Mouse (Mus musculus) CH12.LX (cell line): Measurements from ENCODE around the gene Fggy. TPM values are rescaled to one million over a fixed set of nuclear protein-coding genes. Genes with fewer than 3 reads are reported as not detected.

Experiments used
- DNase-seq: peaks from one replicate; pipeline ENCODE4 v3.0.0-alpha.2; 2013; ENCODE audit errors: extremely low read depth
- H3K27ac ChIP-seq: 2 replicates; pipeline ENCODE4 v1.5.1; 2012; ENCODE audit warnings: low read depth, mild to moderate bottlenecking, control low read depth, moderate library complexity; ENCODE audit not compliant: insufficient read depth
- H3K27me3 ChIP-seq: replicated peaks from 2 replicates; pipeline ENCODE3; 2012; ENCODE audit warnings: inconsistent platforms
- H3K36me3 ChIP-seq, 2 experiments: replicated peaks in 1 of 2; 2 replicates each; pipeline versions ENCODE3 to v1.6.1; 2012; ENCODE audit warnings: inconsistent platforms in 1 of 2, low read length in 1 of 2, mild to moderate bottlenecking in 1 of 2, mixed read lengths in 1 of 2, moderate library complexity in 1 of 2; ENCODE audit not compliant: control insufficient read depth in 1 of 2, insufficient read depth in 1 of 2
- H3K4me1 ChIP-seq, 2 experiments: 2 replicates each; pipeline ENCODE4 v1.6.1; 2012; ENCODE audit warnings: inconsistent platforms in 1 of 2, moderate library complexity in 1 of 2; ENCODE audit not compliant: insufficient read depth in 2 of 2, control insufficient read depth in 1 of 2
- H3K4me2 ChIP-seq: 2 replicates; pipeline ENCODE4 v1.6.1; 2012; ENCODE audit warnings: low read depth, mild to moderate bottlenecking, control low read depth; ENCODE audit not compliant: poor library complexity, insufficient read depth, severe bottlenecking
- H3K4me3 ChIP-seq, 3 experiments: fragments of 150-350 bp in 1 of 3; sonication (generic) in 1 of 3; replicated peaks in 1 of 3; 2 replicates each; pipeline versions ENCODE3 to v1.5.1; 2011 to 2012; ENCODE audit warnings: low read depth in 2 of 3, low read length in 2 of 3, mild to moderate bottlenecking in 2 of 3, moderate library complexity in 2 of 3, control low read depth in 1 of 3, improper control_type of control experiment in 1 of 3, inconsistent platforms in 1 of 3, mixed read lengths in 1 of 3; ENCODE audit not compliant: poor library complexity in 1 of 3
- H3K79me2 ChIP-seq: replicated peaks from 2 replicates; pipeline ENCODE4 v1.6.1; 2012; ENCODE audit warnings: mild to moderate bottlenecking, moderate library complexity; ENCODE audit not compliant: control insufficient read depth, poor library complexity, insufficient read depth, severe bottlenecking; ENCODE audit errors: extremely low read depth
- H3K9ac ChIP-seq: 2 replicates; pipeline ENCODE4 v1.6.1; 2012; ENCODE audit warnings: low read depth, mild to moderate bottlenecking, control low read depth, moderate library complexity; ENCODE audit not compliant: insufficient read depth
- H3K9me3 ChIP-seq: replicated peaks from 2 replicates; pipeline ENCODE3; 2012; ENCODE audit warnings: low read length, inconsistent platforms, mixed read lengths
- BHLHE40 ChIP-seq: IDR thresholded peaks from 2 replicates; pipeline ENCODE4 v1.6.1; 2011; ENCODE audit warnings: mild to moderate bottlenecking, low read depth, low read length, improper control_type of control experiment
- CHD2 ChIP-seq: IDR thresholded peaks from 2 replicates; pipeline ENCODE4 v1.6.1; 2011; ENCODE audit warnings: low read length, improper control_type of control experiment
- CTCF ChIP-seq, 2 experiments: IDR thresholded peaks in 1 of 2; conservative IDR thresholded peaks in 1 of 2; 2 replicates each; pipeline ENCODE4 v1.5.1; 2011 to 2012; ENCODE audit warnings: low read depth in 2 of 2, low read length in 2 of 2, improper control_type of control experiment in 1 of 2, inconsistent platforms in 1 of 2, mild to moderate bottlenecking in 1 of 2, moderate library complexity in 1 of 2
- ELF1 ChIP-seq: IDR thresholded peaks from 2 replicates; pipeline ENCODE4 v1.6.1; 2014; ENCODE audit warnings: low read depth, mild to moderate bottlenecking, inconsistent platforms, low read length, improper control_type of control experiment
- IRF4 ChIP-seq: IDR thresholded peaks from 2 replicates; pipeline ENCODE4 v1.6.1; 2014; ENCODE audit warnings: low read depth, mild to moderate bottlenecking, inconsistent platforms, low read length, improper control_type of control experiment
- JUN ChIP-seq: IDR thresholded peaks from 2 replicates; pipeline ENCODE4 v1.6.1; 2011; ENCODE audit warnings: low read depth, mild to moderate bottlenecking, low read length, improper control_type of control experiment, moderate library complexity; ENCODE audit not compliant: insufficient read depth
- KAT2A ChIP-seq: IDR thresholded peaks from 2 replicates; pipeline ENCODE4 v1.6.1; 2012; ENCODE audit warnings: low read length, improper control_type of control experiment, inconsistent platforms; ENCODE audit not compliant: insufficient replicate concordance
- MAFK ChIP-seq: IDR thresholded peaks from 2 replicates; pipeline ENCODE4 v1.6.1; 2011; ENCODE audit warnings: low read length, improper control_type of control experiment; ENCODE audit not compliant: insufficient replicate concordance
- MAX ChIP-seq: IDR thresholded peaks from 2 replicates; pipeline ENCODE4 v1.6.1; 2011; ENCODE audit warnings: low read length, improper control_type of control experiment
- MEF2A ChIP-seq: IDR thresholded peaks from 2 replicates; pipeline ENCODE4 v1.6.1; 2014; ENCODE audit warnings: low read depth, mild to moderate bottlenecking, inconsistent platforms, low read length, improper control_type of control experiment, borderline replicate concordance
- MXI1 ChIP-seq: IDR thresholded peaks from 2 replicates; pipeline ENCODE4 v1.6.1; 2011; ENCODE audit warnings: mild to moderate bottlenecking, low read depth, low read length, improper control_type of control experiment
- MYC ChIP-seq: IDR thresholded peaks from 2 replicates; pipeline ENCODE4 v1.6.1; 2011; ENCODE audit warnings: low read depth, mild to moderate bottlenecking, improper control_type of control experiment, low read length
- NRF1 ChIP-seq: IDR thresholded peaks from 2 replicates; pipeline ENCODE4 v1.6.1; 2014; ENCODE audit warnings: low read depth, mild to moderate bottlenecking, inconsistent platforms, low read length, improper control_type of control experiment, moderate library complexity
- PAX5 ChIP-seq: IDR thresholded peaks from 2 replicates; pipeline ENCODE4 v1.6.1; 2012; ENCODE audit warnings: low read length, inconsistent platforms, mixed read lengths
- POLR2A ChIP-seq: IDR thresholded peaks from 2 replicates; pipeline ENCODE4 v1.6.1; 2011; ENCODE audit warnings: low read depth, mild to moderate bottlenecking, improper control_type of control experiment, low read length
- POLR2AphosphoS2 ChIP-seq: IDR thresholded peaks from 2 replicates; pipeline ENCODE4 v1.6.1; 2011; ENCODE audit warnings: low read depth, low read length, improper control_type of control experiment
- RCOR1 ChIP-seq: conservative IDR thresholded peaks from 2 replicates; pipeline ENCODE4 v1.6.1; 2012; ENCODE audit warnings: low read depth, mild to moderate bottlenecking, inconsistent platforms, low read length, improper control_type of control experiment
- SMC3 ChIP-seq: IDR thresholded peaks from 2 replicates; pipeline ENCODE4 v1.6.1; 2011; ENCODE audit warnings: low read depth, low read length, improper control_type of control experiment
- TBP ChIP-seq: conservative IDR thresholded peaks from 2 replicates; pipeline ENCODE4 v1.6.1; 2011; ENCODE audit warnings: low read depth, low read length, improper control_type of control experiment
- TCF12 ChIP-seq: IDR thresholded peaks from 2 replicates; pipeline ENCODE4 v1.6.1; 2014; ENCODE audit warnings: low read depth, mild to moderate bottlenecking, inconsistent platforms, low read length, improper control_type of control experiment
- UBTF ChIP-seq: IDR thresholded peaks from 2 replicates; pipeline ENCODE4 v1.6.1; 2012; ENCODE audit warnings: low read depth, mild to moderate bottlenecking, inconsistent platforms, low read length, improper control_type of control experiment, moderate library complexity
- USF1 ChIP-seq: IDR thresholded peaks from 2 replicates; pipeline ENCODE4 v1.6.1; 2014; ENCODE audit warnings: low read depth, mild to moderate bottlenecking, inconsistent platforms, low read length, improper control_type of control experiment
- USF2 ChIP-seq: conservative IDR thresholded peaks from 2 replicates; pipeline ENCODE4 v1.6.1; 2011; ENCODE audit warnings: low read depth, low read length, improper control_type of control experiment
- ZC3H11A ChIP-seq: IDR thresholded peaks from 2 replicates; pipeline ENCODE4 v1.6.1; 2012; ENCODE audit warnings: low read depth, mild to moderate bottlenecking, inconsistent platforms, low read length, improper control_type of control experiment
- ZKSCAN1 ChIP-seq: IDR thresholded peaks from 2 replicates; pipeline ENCODE4 v1.6.1; 2012; ENCODE audit warnings: low read depth, inconsistent platforms, low read length, improper control_type of control experiment, borderline replicate concordance
- ZNF384 ChIP-seq: IDR thresholded peaks from 2 replicates; pipeline ENCODE4 v1.6.1; 2012; ENCODE audit warnings: low read depth, low read length, improper control_type of control experiment, inconsistent platforms
- dilution Hi-C: fragments of 300-500 bp; cut with MboI; formaldehyde crosslinking; loops from 2 replicates; pipeline ENCODE4 v1.14.3; 2020; ENCODE audit warnings: low sequenced_read_pairs; ENCODE audit not compliant: extremely low pct_unique_long_range_greater_than_20kb, extremely low pct_ligation_motif_present
- in situ Hi-C: fragments of 300-500 bp; cut with MboI; formaldehyde crosslinking; loops from 3 replicates; pipeline ENCODE4 v1.14.3; 2019; ENCODE audit warnings: low sequenced_read_pairs, low pct_ligation_motif_present, low pct_unique_long_range_greater_than_20kb, mixed read lengths
- polyA plus RNA-seq: library from polyadenylated mRNA; unstranded; fragments of >175 nt; gene quantifications from 2 replicates; pipeline ENCODE4 v1.2.1, GENCODE M21; 2012; ENCODE audit warnings: low read depth; ENCODE audit not compliant: insufficient read length
- total RNA-seq, 2 experiments: library from RNA; depleted of rRNA; stranded (reverse); fragments of 300-350 nt in 1 of 2; fragments of >200 nt in 1 of 2; gene quantifications; 2 replicates each; pipeline ENCODE4 v1.2.3; 2012 to 2014

Gene Fggy
- total and polyA plus RNA-seq, 3 experiments: 6.2 to 7.5 (median 6.9) TPM

- Histone ChIP-seq H3K4me1 (no peaks in the 10 kb centered on the region), H3K27ac (no peak overlapping the region), H3K9me3 (no peaks in the 10 kb centered on the region), H3K79me2 (no peaks in the 10 kb centered on the region), H3K36me3 (no peaks in the 10 kb centered on the region), H3K4me3 (no peak overlapping the region), H3K4me2 (no peak overlapping the region), H3K9ac (no peak overlapping the region), H3K27me3 (no peaks in the 10 kb centered on the region)
- in situ Hi-C loops: no loop called here
- DNase-seq: no peak
- no peak for TF ChIP-seq RCOR1
- no peak for TF ChIP-seq TBP
- TF ChIP-seq ELF1: no peak
- TF ChIP-seq IRF4: no peak
- no peak for TF ChIP-seq PAX5
- no peak for TF ChIP-seq ZNF384
- TF ChIP-seq MAX: no peak
- TF ChIP-seq CHD2: no peak
- TF ChIP-seq KAT2A: no peak
- no peak for TF ChIP-seq MAFK
- TF ChIP-seq CTCF (conservative IDR thresholded peaks at IDR 0.05 in 1 of 2, IDR thresholded peaks at IDR 0.05 in 1 of 2; ENCODE audit: low read depth in 2 of 2, low read length in 2 of 2): no peak
- TF ChIP-seq USF1: no peak
- TF ChIP-seq TCF12: no peak
- TF ChIP-seq POLR2A: no peak
- TF ChIP-seq BHLHE40: no peak
- dilution Hi-C loops: no loop called here
Measured at GRCm38 (mm10) chr4:95794651-95795050, 237.3 kb downstream of the Fggy start.

GRCm38 (mm10) chr4:95795283-95795682, 238.0 kb downstream of the Fggy start:
- Histone ChIP-seq H3K4me1 (no peaks in the 10 kb centered on the region), H3K4me2 (no peak overlapping the region), H3K79me2 (no peaks in the 10 kb centered on the region), H3K27me3 (no peaks in the 10 kb centered on the region), H3K9ac (no peak overlapping the region), H3K4me3 (no peak overlapping the region), H3K27ac (no peak overlapping the region), H3K36me3 (no peaks in the 10 kb centered on the region), H3K9me3 (no peaks in the 10 kb centered on the region)
- dilution Hi-C loops (no loop called here), in situ Hi-C loops (no loop called here)
- no peak for DNase-seq
- TF ChIP-seq MAFK (no peak), MEF2A (no peak), ZC3H11A (no peak), MYC (no peak), TCF12 (no peak), BHLHE40 (no peak), MXI1 (no peak), USF1 (no peak), IRF4 (no peak), POLR2AphosphoS2 (no peak), ZKSCAN1 (no peak), JUN (no peak), SMC3 (no peak), RCOR1 (no peak), UBTF (no peak), POLR2A (no peak), NRF1 (no peak), USF2 (no peak), TBP (no peak)
